Mouse (Mus musculus) mesoderm, embryonic 11.5 days (tissue): ENCODE results near the gene Gng13.

Source experiments
- DNase-seq: peaks from one replicate; pipeline ENCODE4 v3.0.0-alpha.2; 2012; ENCODE audit warnings: low read depth, low spot score

The Gng13 gene

DNA sequence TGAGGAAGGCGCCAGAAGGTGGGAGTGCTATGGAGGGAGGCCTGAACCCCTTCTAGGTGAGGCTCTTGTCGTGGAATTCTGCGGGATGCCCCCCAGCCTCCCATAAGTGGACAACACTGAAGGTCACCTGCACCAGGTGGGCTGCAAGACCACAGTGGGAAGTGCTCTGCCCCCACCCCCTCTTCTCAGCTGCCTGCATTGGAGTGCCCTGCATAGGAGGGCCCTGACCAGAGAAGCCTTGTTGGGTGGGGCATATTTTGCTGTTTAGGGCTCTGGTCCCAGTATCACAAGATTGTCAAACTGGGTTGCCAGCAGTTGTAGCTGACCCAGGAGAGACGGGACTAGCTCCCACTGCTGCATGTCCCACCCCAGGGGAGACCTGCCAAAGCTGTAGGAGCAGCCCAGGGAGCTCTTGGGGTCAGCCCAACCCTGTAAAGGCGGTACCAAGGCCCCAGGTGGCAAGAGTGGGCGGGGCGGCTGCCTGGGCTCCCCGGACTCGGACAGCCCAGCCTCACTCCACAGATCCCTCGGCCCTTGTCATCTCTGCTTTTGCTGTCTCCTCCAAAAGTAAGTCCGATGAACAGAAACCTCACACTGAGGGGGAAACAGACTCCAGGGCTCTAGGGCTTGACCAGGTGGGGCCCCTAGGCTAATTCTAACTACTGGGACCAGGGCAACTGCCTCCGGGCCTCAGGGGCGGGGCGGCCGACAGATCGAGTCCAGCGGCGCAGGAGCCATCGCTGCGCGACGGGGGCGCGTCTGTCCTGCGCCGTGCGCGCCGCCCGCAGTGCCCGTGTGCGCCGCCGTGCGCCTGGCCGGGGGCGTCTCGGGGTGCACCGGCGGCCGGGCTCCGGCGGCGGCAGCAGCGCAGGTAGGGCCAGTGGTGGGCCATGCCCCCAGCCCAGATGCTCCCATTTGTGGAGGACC, at the start of gene Gng13:
Gng13 (plus strand) TSS at position 461 of the 927 bp plus-strand sequence.
- DNase-seq, result peak; percentile 17

DNA sequence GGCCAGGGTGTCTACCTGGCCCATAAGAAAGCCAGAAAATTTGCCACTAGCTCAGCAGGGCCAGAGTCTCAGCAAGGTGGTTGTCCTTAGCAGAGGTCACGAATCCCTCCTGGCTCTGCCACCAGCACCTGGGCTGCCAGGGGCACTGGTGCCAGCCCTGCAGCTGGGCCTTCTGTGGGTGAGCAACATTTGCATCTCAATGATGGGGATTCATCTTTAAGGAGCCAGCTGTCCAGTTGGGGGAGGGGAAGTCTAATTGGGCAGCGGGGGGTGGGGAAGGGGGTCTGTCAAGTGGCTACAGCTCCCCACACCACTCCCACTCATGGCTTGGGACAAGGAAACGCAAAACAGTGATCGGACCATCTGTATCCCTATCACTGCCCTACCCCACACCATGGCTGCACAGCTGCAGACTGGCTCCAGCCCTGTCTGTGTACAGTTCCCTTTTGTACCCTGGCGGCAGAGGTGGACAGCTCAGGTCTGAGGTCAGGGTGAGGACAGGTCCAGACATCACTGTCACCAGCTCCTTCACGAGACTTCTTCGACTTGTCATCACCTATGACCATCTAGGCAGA, 48.4 kb upstream of the Gng13 start:
- DNase-seq, result no peak

DNA sequence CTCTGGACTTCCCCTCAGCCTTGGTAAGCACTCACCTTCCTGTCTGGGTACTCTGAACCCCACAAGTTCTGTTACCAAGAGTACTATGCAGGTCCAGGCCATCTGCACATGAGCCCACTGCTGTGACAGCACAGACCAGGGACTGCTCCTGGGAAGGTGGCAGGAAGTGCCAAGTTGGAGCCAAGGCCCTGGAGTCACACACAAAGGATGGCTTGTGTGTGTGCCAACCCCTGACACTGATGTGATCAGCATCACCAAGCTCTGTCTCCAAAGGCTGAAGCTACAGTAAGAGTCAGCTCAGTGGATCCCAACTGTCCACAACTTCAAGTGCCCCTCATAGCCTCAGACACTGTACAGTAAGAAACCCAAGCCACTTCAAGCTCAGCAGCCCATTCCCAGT, 44.0 kb upstream of the Gng13 start:
- DNase-seq, result no peak

DNA sequence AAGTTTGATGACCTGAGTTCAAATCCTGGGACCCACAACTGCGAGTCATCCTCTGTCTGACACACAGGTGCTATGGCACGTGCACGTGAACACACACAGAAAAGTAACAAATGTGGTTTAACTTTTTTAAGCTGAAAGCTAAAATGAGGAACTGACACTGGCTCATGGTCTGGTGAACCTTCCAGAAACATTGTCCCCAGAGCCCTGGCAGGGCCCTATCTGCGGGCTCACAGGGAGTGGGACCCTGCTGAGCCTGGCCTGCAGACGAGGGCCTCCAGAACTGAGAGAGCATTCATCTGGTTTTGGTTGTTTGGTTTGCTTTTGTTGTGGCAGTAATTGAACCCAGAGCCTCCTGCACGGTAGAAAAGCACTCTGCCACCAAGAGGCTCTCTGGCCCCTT, 39.0 kb upstream of the Gng13 start:
- no peak for DNase-seq

DNA sequence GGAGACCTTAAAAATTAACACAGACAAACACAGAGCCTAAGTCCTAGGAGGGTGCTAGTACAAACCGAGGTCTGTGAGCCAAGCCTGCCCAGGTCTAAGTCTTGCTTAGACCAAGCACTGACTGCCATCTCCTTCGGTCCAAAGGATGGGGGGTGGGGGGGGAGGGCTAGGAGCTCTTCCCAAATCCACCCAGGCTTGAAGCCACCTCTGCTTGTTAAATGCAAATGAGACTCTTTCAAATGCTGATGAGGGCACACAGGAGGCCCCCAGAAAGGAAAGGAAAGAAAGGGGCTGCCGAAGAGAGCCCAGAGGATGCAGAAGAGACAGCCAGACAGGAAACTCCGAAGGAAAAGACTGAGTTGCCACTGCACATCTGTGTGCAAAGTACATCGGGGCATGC, 37.2 kb upstream of the Gng13 start:
- DNase-seq, result no peak

DNA sequence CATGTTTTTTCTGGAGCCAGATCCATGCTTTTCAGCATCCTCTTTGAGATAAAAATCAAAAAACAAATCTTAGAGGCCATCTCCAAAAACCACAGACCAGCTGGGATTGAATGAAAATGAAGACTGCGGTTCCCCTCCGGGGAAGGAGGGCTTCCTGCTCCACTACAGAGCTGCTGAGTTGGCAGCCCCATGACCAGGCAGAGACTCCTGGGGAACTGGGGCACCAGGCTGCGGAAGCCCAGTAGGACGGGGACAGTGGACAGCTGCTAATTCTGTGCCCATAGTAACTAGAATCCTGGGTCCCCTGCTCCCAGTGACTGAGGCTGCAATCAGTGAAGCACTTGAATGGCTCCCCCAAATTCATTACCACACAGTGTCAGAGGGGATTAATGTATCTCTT, 35.3 kb upstream of the Gng13 start:
- no peak for DNase-seq

DNA sequence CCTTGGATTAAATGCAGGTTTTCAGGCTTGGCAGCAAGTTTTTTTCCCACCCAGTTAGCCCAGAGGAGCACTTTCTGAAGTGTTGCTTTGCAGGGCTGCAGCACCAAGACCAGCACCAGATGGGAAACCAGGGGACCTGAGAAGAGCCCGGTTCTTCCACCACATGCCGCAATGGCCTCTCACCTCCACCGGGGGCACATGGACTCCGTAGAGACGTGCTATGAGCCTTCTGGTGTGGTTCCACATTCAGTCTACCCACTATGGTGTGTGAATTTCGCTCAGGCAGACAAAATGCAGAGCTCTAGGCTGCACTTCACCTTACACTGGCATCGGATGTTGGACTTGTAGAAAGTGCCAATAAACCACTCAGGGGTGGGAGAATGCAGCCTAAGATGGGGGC, 30.6 kb upstream of the Gng13 start:
- no peak for DNase-seq

DNA sequence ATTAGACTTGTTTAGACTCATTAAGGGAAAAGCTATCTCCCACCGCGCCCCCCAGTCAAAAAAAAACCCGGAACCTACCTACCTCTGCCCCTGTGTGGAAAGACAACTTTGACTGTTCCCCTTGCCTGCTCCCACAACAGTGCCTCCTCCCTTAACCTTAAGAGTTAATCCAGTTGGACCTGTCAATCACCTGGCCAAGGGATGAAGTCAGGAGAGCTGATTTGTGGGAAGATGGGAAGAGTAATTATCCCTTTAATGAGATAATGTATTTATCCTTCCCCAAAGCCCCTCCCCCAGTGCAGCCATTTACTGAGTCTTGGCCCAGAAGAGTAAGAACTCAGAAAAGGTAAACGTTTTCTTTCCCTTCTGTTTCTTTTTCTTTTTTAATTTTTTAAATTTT, 28.0 kb upstream of the Gng13 start:
- no peak for DNase-seq

DNA sequence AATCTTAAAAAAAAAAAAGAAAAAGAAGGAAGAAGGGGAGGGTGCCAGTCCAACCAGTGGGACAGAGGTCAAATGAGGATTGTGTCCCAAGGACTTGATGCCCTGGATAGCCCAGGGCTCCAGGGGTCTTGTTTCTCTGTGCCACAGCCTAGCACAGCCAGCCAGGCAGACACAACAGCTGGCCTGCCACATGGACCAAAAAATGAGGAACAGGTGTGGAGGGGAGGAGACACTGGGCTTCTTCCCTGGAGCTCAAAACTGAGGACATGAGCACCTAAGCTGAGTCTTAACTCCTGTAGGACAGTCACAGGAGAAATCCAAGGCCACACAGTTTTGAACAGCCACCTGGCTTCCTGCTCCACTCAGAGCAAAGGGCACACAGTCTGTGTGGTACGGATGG, 20.7 kb upstream of the Gng13 start:
- DNase-seq, result no peak

DNA sequence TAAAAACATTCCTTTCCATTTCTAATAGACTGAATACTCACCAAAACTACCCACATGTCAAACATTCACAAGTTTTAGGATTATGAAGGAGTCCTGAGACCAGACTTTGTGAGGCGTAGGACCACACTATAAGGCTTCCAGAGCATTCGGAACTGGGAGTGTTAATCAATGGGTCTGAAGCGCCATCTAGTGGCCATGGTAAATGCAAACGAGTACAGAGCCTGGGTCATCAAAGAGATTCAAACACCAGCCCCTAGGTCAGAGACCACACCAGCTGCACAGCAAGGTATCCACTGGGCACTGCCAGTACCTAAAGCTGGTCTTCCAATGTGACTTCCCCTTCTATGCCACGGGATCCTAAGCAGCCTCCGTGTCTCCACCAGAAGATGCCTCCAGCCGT, 18.5 kb upstream of the Gng13 start:
- DNase-seq, result peak; percentile 86

DNA sequence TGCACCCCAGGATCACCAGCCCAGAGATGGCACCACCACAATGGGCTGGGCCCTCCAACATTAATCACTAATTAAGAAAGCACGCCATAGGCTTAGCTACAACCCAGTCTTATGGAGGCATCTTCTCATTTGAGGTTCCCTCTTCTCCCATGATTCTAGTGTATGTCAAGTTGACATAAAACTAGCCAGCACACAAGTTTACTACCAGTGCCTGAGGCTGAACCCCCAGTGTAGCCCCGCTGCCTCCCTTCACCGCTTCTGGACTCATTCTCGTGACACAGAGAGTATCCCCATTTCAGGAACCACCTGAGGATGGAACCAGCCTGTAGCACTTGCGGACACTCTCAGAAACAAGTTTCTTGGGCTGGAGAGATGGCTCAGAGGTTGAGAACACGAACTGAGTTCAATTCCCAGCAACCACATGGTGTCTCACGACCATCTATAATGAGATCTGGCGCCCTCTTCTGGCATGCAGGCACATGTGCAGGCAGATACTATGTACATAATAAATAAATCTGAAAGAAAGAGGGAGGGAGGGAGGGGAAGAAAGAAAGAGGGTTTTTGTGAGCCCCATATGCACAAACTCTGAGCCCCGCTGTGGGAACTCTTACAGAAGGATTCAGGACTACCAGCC, 16.0 kb upstream of the Gng13 start:
- DNase-seq, result no peak

DNA sequence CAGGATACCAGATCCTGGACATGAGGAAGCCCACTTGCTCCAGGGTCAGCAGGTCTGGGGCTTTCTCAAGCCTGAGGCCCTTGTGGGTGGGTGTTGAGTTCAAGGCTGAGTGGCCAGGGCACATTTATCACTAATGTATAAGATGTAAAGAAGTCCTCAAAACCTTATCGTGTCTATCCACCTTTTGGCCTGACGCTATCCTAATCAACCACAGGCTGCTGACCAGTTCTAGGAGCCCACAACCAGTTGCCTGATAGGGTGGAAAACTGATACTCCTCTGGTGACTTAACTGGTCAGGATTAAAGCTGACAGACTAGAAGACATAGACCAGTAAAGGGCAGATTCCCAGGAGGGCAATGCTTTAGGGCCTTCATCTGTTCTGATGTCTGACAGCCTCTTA, 7.0 kb upstream of the Gng13 start:
- no peak for DNase-seq

DNA sequence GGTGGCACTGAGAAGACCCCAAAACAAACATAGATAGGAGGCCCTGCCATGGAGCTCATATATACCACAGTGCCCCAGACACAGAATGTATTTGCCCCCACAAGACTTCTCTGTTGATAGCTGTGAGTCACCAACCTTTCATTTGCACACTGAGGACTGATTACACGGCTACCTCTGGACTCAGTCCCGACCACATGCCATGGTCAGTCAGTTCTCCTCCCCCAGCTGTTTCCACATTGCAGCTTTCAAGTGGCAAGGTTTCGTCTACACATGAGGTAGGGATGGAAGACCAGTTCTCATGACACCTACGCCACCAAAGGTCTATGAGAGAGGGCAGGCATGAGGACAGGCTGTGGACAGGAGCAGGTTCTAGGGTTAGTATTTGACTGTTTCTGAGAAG, 5.8 kb upstream of the Gng13 start:
- no peak for DNase-seq

DNA sequence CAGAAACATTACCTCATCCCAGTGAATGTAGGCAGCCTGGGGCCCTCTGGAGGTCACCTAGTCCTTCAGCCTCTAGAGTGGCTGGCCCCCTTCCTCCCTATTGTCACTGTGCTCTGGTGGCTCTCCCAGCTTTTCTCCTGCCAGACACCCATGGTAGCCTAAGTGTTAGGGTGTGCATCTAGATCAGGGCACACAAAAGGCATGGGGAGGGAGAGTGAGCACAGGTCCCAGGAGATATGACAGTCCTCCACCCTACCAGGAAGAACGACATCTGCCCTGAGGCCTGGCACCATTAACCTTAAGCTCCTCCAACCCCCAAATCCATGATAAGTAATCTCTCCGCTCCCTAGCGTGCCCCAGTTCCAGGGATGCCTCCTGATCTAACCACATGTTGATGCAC, 1.3 kb upstream of the Gng13 start:
- no peak for DNase-seq

DNA sequence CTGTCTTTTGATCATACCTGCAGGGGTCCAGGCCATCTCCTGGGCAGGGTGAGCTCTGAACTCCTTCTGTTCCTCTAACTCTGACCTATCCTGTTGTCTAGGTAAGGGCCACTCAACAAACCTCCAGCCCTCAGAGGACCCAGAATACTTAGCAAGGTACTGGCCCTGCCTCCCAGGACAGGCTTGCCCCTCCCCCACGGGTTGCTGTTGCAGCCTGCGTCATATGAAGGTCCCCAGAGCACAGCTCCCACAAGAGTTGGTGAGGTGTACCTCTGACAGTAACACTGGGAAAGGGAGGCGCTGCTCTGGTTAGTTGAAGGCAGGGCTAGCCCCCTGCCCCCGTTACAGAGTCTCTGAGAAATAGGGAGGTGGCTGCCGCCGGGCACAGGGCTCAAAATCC, 841 bp upstream of the Gng13 start:
- DNase-seq, result no peak

DNA sequence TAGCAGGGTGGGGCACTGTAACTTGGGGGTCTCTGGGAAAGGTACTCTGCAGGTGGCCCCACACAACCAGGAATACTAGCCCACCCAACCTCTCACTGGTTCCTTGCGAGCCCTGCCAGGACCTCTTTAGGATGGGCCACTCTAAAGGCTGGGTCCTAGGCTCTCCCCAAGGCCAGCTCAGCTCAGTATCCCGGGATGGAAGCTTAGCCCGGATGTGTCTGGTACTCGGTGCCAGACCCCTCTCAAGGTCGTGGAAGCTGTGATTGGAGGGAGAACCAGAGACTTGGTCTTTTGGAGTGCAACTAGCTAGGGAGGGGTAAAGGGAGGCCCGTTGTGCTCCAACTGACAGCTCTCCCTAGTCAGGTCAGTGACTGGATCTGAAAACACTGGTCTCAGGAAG, 720 bp downstream of the Gng13 start:
- DNase-seq, result no peak

DNA sequence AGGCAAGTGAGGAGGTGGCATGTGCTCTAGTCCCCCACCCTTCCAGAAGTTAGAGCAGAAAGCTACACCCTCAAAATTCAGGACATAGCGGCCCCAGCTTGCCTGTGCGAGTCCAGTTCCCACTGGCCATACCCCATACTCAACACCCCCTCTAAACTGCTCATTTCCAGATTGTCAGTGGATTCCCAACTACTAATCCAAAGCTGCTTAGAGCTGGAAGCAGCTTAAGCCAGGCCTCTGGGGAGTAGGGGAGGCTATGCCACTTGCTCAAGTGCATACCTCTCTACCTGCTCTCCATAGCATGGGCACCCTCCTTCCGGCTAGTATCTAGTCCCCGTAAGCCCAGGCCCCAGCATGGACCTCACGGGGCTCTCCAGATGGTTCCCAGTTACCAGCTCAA, 4.5 kb downstream of the Gng13 start:
- no peak for DNase-seq

DNA sequence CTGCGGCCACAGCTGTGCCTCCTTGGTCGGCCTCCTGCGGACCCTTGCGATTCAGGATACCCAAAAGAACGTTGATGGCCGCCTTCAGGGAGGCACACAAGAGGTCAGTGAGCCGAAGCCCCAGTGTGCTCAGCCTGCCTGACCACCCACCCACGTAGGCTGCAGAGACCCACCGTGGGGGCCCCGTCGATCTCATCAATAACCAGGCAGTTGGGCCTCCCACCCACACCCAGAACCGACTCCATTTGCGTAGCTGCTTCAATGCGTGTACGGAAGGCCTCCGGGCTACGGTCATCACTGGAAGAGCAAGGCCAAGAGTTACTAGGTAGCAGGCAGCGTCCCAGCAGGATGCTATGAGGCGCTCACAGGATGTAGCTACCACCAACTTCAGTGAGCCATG, 6.5 kb downstream of the Gng13 start:
- no peak for DNase-seq

DNA sequence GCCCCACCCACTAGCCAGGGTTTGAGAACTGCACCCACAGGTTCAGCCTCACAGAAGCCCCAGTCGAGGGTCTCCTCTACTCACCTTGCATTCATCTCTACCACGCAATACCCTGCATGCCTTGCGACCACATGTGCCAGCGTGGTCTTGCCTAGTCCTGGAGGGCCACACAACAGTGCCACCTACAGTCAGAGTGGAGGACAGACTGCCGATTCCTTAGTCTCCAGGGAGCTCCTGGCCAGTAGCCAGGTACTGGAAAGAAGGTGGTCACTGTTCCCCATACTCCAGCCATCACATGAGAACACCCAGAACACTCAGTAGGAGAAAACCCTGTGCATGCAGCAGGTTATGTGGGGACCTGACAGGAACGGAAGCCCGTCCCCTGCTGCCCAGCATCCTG, 6.9 kb downstream of the Gng13 start:
- peak; percentile 22 for DNase-seq

DNA sequence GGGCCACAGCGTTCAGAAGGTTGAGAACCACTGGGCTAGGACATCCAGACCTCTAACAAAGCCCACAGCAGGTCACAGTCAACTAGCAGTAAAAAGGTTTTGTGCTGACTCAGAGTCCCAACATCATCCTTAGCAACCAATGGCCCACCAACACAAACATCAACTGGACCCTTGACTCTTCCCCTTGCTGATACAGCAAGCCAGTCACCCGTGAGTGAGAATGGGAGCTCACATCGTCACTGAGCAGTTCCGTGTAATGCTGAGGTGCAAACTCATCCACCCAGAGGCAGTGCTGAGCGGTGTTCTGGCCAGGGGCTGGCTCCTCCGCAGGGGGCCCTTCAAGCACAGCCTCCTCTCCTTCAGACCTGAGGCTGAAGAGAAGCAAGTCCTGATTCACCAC, 8.3 kb downstream of the Gng13 start:
- no peak for DNase-seq

DNA sequence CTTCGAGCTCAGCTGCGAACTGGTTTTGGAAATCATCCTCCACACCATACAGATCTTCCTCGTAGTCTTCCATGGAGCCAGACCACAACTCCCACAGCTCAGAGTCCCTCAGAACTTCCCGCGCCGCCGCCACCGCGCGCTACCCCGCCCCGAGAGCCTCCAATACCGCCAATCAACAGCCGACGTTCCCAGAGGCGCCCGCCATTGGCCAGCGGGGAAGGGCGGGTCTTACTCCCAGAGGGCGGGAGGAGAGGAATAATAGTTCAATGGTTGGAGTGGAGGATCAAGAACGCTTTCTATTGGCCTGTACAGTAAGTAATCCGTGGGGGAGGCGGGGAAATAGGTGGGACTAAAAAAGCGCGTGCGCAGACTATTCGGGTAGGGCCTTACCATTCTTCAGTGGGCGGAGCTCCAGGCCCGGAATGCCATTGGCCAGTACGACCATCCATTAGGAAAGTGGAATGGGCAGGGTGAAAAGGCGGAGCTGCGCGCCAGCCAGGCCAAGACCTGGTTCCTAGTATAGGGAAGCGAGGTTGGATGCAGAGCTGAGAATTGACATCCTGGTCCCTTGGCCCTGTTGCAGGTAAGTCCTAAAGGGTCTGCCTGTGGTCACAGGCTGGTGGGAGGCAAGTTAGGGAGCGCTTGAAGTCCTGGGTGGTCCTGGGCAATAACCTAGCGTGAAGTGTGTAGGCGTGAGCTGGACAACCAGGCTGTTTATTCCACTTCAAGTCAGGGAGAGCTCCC, 10.5 kb downstream of the Gng13 start, which contains the start of the genes Chtf18 and Rpusd1:
Chtf18 (minus strand) TSS at position 155 of the 744 bp plus-strand sequence.
Rpusd1 (plus strand) TSS at position 406 of the 744 bp plus-strand sequence.
- peak; percentile 100 for DNase-seq

DNA sequence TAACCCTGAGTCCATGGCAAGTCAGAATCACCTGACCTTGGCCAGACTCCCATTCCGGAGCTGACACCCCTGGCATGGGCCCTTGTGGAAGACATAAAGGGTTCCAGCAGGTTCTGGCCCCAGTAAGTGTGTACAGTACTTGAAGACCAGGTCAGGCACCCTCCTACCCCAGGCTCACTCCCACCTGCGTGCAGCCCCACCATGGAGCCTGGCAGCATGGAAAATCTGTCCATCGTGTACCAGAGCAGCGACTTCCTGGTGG, 11.0 kb downstream of the Gng13 start:
- no peak for DNase-seq
